Mouse (Mus musculus) ES-Bruce4 (cell line): ENCODE results near the gene Sox2. TPM values are rescaled to one million over a fixed set of nuclear protein-coding genes. Genes with fewer than 3 reads are reported as not detected.

Experiments
- H3K27ac ChIP-seq: 2 replicates; pipeline ENCODE4 v1.5.1; 2012; ENCODE audit warnings: low read length, inconsistent platforms; ENCODE audit not compliant: insufficient read depth
- H3K27me3 ChIP-seq: 2 replicates; pipeline ENCODE4 v1.6.1; 2012; ENCODE audit warnings: mild to moderate bottlenecking, low read length, inconsistent platforms; ENCODE audit not compliant: control insufficient read depth, poor library complexity, insufficient read depth, severe bottlenecking
- H3K36me3 ChIP-seq: 2 replicates; pipeline ENCODE4 v1.6.1; 2012; ENCODE audit warnings: inconsistent platforms, mild to moderate bottlenecking, low read length, moderate library complexity; ENCODE audit not compliant: control insufficient read depth, poor library complexity, insufficient read depth, severe bottlenecking
- H3K4me1 ChIP-seq: one replicate; pipeline ENCODE4 v1.8.1; 2011; ENCODE audit warnings: low read length; ENCODE audit not compliant: control insufficient read depth, insufficient read depth
- H3K4me3 ChIP-seq: 2 replicates; pipeline ENCODE4 v1.5.1; 2011; ENCODE audit warnings: low read depth, mild to moderate bottlenecking, low read length
- H3K9ac ChIP-seq: 2 replicates; pipeline ENCODE4 v1.6.1; 2012; ENCODE audit warnings: low read depth, mild to moderate bottlenecking, inconsistent platforms; ENCODE audit not compliant: poor library complexity, severe bottlenecking
- H3K9me3 ChIP-seq: replicated peaks from 2 replicates; pipeline ENCODE4 v1.6.1; 2012; ENCODE audit warnings: mild to moderate bottlenecking, low read length, inconsistent platforms; ENCODE audit not compliant: control insufficient read depth, poor library complexity, insufficient read depth, severe bottlenecking
- CTCF ChIP-seq: IDR thresholded peaks from one replicate; pipeline ENCODE4 v1.8.1; 2011; ENCODE audit warnings: low read depth, low read length
- EP300 ChIP-seq: IDR thresholded peaks from 2 replicates; pipeline ENCODE4 v1.6.1; 2011; ENCODE audit warnings: low read depth, low read length; ENCODE audit not compliant: insufficient read depth
- POLR2A ChIP-seq: IDR thresholded peaks from one replicate; pipeline ENCODE4 v1.8.1; 2011; ENCODE audit warnings: low read length; ENCODE audit not compliant: insufficient read depth
- polyA plus RNA-seq: library from polyadenylated mRNA; stranded (reverse); fragments of >200 nt; gene quantifications from 2 replicates; pipeline ENCODE4 v1.2.4, GENCODE M21; 2011; ENCODE audit warnings: low read depth; ENCODE audit not compliant: missing spikeins, insufficient read depth, insufficient read length

The Sox2 gene
- polyA plus RNA-seq, 1 experiment = 407 TPM

- no peaks in the 10 kb centered on the region for H3K9me3 ChIP-seq
- H3K36me3 ChIP-seq = peaks cover 56% of the 10 kb centered on the region
- TF ChIP-seq POLR2A (no peak), EP300 (no peak), CTCF (no peak)
- H3K27me3 ChIP-seq = no peaks in the 10 kb centered on the region
- peaks cover 2% of the 10 kb centered on the region for H3K4me1 ChIP-seq
- peak overlapping the region; percentile 35; the same call in 1 of the 2 replicates for H3K27ac ChIP-seq
- peak overlapping the region; percentile 42 for H3K4me3 ChIP-seq
- peak overlapping the region; percentile 73 for H3K9ac ChIP-seq
Observed at GRCm38 (mm10) chr3:34656153-34656552, 5.9 kb downstream of the Sox2 start.

- H3K4me3 ChIP-seq = peak overlapping the region; percentile 45
- H3K27ac ChIP-seq = peak overlapping the region; percentile 31; the same call in 1 of the 2 replicates
- no peaks in the 10 kb centered on the region for H3K27me3 ChIP-seq
- no peak for TF ChIP-seq CTCF
- TF ChIP-seq POLR2A = no peak
- TF ChIP-seq EP300 = no peak
- peaks cover 2% of the 10 kb centered on the region for H3K4me1 ChIP-seq
- peak overlapping the region; percentile 73 for H3K9ac ChIP-seq
- no peaks in the 10 kb centered on the region for H3K9me3 ChIP-seq
- peaks cover 48% of the 10 kb centered on the region for H3K36me3 ChIP-seq
Observed at GRCm38 (mm10) chr3:34656813-34657700, 6.9 kb downstream of the Sox2 start.

GRCm38 (mm10) chr3:34657701-34658090 lies 7.5 kb downstream of the Sox2 start:
- Histone ChIP-seq H3K4me3 (no peak overlapping the region), H3K27ac (no peak overlapping the region), H3K27me3 (no peaks in the 10 kb centered on the region), H3K9ac (no peak overlapping the region), H3K4me1 (peaks cover 4% of the 10 kb centered on the region), H3K9me3 (no peaks in the 10 kb centered on the region), H3K36me3 (peaks cover 42% of the 10 kb centered on the region)
- no peak for TF ChIP-seq POLR2A
- no peak for TF ChIP-seq EP300
- TF ChIP-seq CTCF = no peak

- H3K36me3 ChIP-seq = peaks cover 35% of the 10 kb centered on the region
- TF ChIP-seq POLR2A (no peak), CTCF (no peak), EP300 (no peak)
- peaks cover 4% of the 10 kb centered on the region for H3K4me1 ChIP-seq
- H3K9me3 ChIP-seq = no peaks in the 10 kb centered on the region
- no peak overlapping the region for H3K9ac ChIP-seq
- H3K4me3 ChIP-seq = no peak overlapping the region
- H3K27me3 ChIP-seq = no peaks in the 10 kb centered on the region
- H3K27ac ChIP-seq = no peak overlapping the region
Observed at GRCm38 (mm10) chr3:34658241-34658965, 8.2 kb downstream of the Sox2 start.

- H3K4me1 ChIP-seq = peaks cover 4% of the 10 kb centered on the region
- no peaks in the 10 kb centered on the region for H3K27me3 ChIP-seq
- H3K27ac ChIP-seq = no peak overlapping the region
- H3K9me3 ChIP-seq = no peaks in the 10 kb centered on the region
- no peak overlapping the region for H3K9ac ChIP-seq
- peaks cover 32% of the 10 kb centered on the region for H3K36me3 ChIP-seq
- H3K4me3 ChIP-seq = no peak overlapping the region
- TF ChIP-seq POLR2A (no peak), CTCF (no peak), EP300 (no peak)
Observed at GRCm38 (mm10) chr3:34658966-34659535, 8.8 kb downstream of the Sox2 start.

- Histone ChIP-seq H3K9ac (no peak overlapping the region), H3K4me1 (peaks cover 4% of the 10 kb centered on the region), H3K9me3 (no peaks in the 10 kb centered on the region), H3K27ac (no peak overlapping the region), H3K36me3 (peaks cover 24% of the 10 kb centered on the region), H3K4me3 (no peak overlapping the region), H3K27me3 (no peaks in the 10 kb centered on the region)
- no peak for TF ChIP-seq POLR2A
- no peak for TF ChIP-seq EP300
- TF ChIP-seq CTCF = no peak
Observed at GRCm38 (mm10) chr3:34659861-34660260, 9.7 kb downstream of the Sox2 start.
